Mouse (Mus musculus): ENCODE measurements at regions not wholly inside any gene's neighbourhood (a gene's known extent, or its start where the extent isn't known, plus 50 kb on each side); places are given as distances from the start of the nearest gene placed in this dataset.

DNA sequence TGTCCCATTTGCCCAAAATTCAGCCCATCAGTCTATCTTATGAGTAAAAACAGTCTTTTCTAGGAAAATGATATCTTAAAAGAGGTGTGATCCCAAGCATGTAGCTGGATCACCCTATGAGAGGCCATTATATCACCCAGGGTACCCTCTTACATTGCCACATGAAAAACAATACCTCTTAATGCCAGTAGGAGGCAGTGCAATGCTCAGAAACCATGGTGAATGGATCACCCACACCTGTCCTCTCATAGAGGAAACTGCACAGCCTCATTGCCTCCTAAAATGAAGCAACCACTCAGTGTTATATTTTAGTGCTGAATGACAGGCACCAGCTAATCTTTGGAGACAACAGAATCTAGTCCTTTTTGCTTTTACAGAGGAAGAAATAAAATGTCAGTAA, 114.0 kb upstream of the Nxt1 start:
- no peak for DNase-seq

DNA sequence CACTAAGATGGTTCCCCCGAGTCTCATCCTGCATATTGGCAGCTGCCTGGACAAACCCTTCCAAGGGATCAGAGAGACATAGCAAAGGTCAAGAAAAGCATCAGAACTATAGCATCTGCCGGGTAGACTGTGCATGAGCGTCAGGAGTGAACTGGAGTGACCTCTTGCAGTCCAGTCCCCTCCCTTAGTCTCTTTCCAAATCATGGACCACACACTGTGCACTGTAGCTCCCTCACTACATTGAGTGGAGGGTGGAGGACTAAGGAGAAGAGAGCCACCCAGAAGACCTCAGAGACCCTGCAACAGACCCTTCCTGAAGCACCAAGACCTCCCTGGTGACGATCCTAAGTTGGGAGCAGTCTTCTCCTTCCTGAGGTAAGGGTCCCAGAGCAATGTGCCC, 107.8 kb upstream of the Cd93 start:
- DNase-seq = no peak

DNA sequence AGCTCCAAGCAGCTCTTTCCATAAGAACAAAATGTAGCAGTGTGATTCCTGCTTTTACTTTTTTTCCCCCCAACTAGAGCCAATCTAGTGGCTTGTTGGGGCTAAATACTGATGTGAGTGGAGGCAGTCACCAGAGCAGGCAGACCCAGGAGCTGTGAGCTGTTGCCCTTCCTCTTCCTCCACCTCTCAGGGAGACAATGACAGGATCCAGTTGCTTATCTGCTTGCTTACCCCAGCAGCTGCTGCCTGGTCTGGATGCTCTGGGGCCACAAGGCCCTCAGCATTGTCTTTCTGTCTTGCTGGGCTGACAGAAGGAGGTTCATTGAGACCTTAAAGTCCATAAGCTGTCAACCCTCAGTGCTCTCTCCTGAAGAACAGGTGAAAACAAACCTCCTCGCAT, 106.3 kb upstream of the Cd93 start:
- DNase-seq = no peak

DNA sequence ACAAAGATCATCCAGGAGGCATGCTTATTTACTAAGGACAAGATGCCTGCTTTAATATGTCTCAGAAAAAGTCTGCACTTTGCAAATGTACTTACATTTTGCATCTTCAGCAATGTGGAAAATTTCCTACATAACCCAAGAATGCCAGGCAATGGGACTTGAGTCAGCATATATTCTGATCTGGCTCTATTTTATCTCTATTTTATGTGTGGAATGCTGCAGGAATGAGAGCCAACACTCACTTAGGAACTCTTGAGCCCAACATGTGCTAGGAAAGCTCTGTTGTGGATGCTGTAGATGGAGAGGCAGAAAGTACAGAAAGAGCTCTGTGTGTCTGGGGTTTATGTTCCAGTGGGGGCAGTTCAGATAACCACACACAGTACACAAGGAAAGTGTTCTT, 99.0 kb upstream of the Cd93 start:
- DNase-seq = no peak

GRCm38 (mm10) chr2:148537914-148538510, 94.6 kb upstream of the Cd93 start:
- no peak for DNase-seq

GRCm38 (mm10) chr2:148537251-148537650, 93.9 kb upstream of the Cd93 start:
- no peak for DNase-seq

DNA sequence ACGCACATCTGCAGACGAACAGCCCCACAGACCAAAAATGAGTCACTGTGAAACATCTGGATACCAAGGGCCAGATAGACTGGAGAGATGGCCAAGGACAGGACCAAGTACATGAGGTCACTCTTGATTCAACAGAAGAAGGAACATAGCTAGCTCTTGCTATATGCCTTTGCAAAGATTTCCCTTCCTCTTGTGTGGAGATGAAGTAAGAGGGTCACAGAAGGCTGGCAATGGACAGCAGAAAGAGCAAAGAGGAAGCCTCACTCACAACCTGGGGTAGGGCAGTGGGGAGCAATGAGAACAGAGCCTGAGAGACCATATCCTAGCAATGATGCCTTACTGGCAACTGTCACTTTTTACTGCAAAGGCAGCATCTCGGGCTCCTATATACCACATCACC, 93.2 kb upstream of the Cd93 start:
- no peak for DNase-seq

- peak in 1 of 2 experiments; percentile 12 for DNase-seq
These were observed 92.3 kb upstream of the Cd93 start for GRCm38 (mm10) chr2:148535562-148536180.

- DNase-seq = no peak
These were observed 88.7 kb upstream of the Cd93 start for GRCm38 (mm10) chr2:148532051-148532450.

DNA sequence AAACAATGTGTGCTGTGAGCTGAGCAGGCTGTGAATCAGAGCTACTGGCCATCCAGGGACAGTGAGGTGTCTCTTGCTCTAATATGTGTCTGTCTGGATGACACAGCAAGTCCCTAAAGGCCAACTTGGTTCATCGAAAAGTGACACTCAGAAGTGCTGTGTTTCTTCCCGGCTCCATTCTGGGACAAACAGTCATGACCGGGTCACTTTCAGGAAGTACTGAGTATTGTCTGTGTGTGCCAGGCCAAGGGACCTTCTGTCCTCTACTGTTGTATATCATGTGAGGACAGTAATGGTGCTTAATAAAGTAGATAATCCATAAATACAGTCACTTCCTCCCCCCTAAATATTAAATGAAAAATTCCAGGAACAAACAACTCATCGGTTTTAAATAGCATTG, 87.2 kb upstream of the Cd93 start:
- DNase-seq = no peak

DNA sequence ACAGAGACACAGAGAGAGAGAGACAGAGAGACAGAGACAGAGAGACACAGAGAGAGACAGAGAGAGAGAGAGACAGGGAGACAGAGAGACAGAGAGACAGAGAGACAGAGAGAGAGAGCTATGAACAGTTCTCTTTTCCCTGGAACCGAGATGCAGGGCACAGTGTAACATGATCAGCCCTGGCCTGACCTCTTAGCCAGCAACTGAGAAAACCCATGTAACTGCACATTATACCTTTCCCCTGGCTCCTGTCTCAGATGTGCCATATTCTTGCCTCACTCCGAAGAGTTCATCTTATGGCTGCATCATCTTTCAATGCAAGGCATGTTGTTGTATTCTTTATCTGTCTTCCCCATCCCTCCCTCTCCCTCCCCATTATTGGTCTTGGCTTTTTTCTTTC, 86.5 kb upstream of the Cd93 start:
- DNase-seq = no peak

GRCm38 (mm10) chr2:148527755-148528154, 84.4 kb upstream of the Cd93 start:
- DNase-seq = no peak

GRCm38 (mm10) chr2:148525496-148525895, 82.1 kb upstream of the Cd93 start:
- no peak for DNase-seq

- no peak for DNase-seq
These were observed 80.0 kb upstream of the Cd93 start for GRCm38 (mm10) chr2:148523401-148523800.

DNA sequence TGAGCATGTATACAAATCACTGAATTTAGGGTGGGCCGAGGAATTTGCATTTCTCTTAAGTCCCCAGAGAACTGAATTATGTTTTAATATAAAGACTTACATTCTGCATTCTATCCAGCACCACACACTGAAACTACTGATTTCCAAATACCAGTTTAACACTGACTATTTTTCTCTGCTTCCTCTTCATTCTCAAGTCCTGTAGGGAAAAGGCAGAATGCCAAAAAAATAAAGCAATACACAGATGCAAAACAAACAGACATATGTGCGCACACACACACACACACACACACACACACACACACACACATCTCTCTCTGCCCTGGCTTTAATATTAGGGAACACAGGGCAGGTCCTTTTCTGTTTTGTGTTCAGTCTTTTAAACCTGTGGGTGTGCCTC, 79.6 kb upstream of the Cd93 start:
- DNase-seq = no peak

DNA sequence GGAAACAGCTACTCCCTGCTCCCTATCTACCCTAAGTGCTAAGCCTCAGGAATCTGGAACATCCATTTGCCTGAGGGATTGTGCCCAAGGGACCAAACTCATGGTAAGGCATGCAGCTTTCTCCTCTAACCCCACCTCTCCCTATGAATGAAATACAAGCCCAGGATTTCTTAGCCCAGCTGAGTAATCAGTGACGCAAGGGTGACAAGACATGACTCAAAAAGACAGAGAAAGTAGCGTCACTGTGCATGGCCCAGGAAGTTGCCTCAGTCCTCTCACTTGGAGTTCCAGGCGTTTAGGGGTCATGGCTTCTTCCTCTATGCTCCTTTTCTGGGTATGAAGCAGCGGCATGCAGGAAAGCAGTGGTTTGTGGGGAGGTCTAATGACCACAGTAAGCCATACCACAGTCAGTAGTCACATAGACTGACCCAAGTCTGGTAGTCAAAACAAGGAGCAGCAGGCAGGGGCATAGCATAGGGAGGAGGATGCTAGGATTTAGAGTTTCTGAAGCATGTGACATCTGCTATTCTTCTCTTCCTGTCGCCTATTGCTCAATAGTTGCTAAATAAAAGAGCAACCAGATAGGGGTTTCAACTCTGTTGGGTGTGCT, 78.7 kb upstream of the Cd93 start:
- DNase-seq = no peak

GRCm38 (mm10) chr2:148520291-148520690, 76.9 kb upstream of the Cd93 start:
- no peak for DNase-seq

- no peak for DNase-seq
These were observed 76.4 kb upstream of the Cd93 start for GRCm38 (mm10) chr2:148519689-148520290.

DNA sequence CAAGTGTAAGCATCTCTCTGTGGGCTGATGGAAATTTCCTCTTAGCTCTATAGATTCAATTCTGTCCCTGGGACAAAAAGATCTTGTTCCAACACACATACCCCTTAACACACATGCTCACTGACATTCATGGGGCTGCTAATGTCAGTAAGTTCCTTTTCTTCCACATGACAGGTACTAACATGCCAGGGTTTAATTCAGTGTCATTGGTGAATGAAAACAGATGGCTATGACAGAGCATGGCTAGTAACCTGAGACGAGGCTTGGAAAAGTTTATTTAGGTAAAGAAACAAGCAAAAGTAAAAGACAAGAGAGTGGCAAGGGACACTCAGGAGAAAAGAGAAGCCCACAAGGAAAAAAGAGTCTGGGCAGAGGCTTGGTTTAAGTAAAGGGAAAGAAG, 74.5 kb upstream of the Cd93 start:
- no peak for DNase-seq

- DNase-seq = no peak
These were observed 66.8 kb upstream of the Cd93 start for GRCm38 (mm10) chr2:148510008-148510681.

DNA sequence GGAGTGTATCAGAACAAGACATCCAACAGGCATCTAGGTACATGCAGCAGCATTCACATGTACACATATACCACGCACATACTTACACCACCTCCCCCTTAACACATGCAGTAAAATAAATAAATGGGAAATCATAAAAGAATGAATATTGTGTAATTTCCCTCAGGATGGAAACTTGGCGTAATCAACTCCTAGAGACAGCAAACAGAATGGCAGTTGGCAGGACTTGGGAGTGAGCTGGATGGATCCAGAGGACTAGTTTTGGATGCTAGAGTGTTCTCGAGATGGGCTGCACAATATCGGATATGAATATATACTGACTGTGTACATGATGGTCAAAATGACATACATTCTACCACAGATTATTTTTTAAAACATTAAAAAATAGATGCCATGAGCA, 66.0 kb upstream of the Cd93 start:
- DNase-seq = no peak

DNA sequence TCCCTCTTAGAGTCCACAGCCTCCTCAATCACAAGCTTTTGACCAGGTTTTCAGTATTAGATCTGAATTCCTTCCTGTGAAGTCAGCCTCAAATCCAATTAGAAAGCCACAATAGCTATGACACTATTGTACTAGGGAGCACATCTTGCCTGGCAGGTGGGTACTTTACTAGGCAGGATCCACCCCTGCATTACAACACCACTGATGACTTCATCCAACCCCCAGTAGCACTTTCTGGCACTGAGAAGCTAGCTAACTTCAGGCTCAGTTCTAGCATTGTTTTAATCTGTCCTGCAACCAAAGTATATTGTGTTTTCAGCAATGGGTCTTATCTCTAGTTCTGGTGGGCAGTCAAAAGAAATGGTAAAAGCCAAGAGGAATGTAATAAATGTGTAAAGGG, 64.2 kb upstream of the Cd93 start:
- no peak for DNase-seq

DNA sequence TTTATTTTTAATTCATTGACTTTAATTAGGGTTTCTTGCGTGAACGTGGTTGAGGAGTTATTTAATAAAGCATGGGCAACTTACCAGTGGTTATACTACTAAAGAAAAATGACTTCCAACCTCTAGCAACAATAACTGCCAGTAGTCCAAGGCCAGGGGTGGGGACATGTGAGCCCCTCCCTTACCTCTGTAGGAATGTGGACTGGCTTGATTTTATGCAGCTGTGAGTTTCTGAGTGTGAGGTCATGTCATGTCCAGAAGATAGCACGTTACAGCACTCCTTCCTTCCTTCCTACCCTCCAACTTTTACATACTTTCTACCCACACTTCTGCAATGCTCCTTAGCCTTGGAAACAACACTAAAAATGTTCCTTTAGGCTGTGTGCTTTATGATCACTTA, 63.6 kb upstream of the Cd93 start:
- DNase-seq = no peak

DNA sequence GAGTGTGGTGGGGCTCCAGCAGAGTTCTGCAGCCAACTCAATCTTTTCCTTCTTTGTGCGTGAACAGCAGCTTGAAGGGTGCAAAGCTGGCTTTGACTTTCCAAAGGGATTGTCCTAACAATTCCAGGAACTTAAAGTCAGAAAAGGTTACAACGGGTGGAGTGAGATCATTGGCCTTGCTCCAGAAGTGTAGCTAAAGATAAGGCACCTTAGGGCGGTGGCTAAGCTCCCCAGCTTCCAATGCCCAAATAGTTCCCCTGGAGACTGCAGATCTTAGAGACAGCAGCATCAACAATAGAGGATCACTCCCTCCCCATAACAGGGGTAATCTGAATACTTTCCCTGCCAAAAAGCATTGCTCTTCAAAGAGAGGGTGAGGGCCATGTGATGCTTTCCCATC, 62.3 kb upstream of the Cd93 start:
- DNase-seq = no peak
